Mouse (Mus musculus): ENCODE data around the gene Ceacam2. TPM values are rescaled to one million over a fixed set of nuclear protein-coding genes. Genes with fewer than 3 reads are reported as not detected.
"Not testable (repeated sequence)": the region's sequence is repeated elsewhere in the genome, so short reads cannot be mapped to it uniquely, and the experiment has no call there.

The Ceacam2 gene
- polyA plus RNA-seq, 1 experiment, result not detected

- not testable (repeated sequence) for H3K27ac ChIP-seq (replicated peaks; ENCODE audit: low read depth, low read length); H3K4me1 ChIP-seq (ENCODE audit: control insufficient read depth, insufficient read depth, insufficient read length, low read length)
These were observed 24.0 kb downstream of the Ceacam2 start for GRCm38 (mm10) chr7:25515667-25516066.

GRCm38 (mm10) chr7:25509925-25510324, 29.7 kb downstream of the Ceacam2 start:
- Histone ChIP-seq H3K4me3 (ENCODE audit: insufficient read depth, low read depth, low read length) (no peak overlapping the region), H3K4me1 (ENCODE audit: control insufficient read depth, insufficient read depth, insufficient read length, low read length) (no peaks in the 10 kb centered on the region), H3K27ac (replicated peaks; ENCODE audit: low read depth, low read length) (no peak overlapping the region)

More at GRCm38 (mm10) chr7:25515667-25516066, 24.0 kb downstream of the Ceacam2 start:
- H3K4me3 ChIP-seq (ENCODE audit: insufficient read depth, low read depth, low read length), result not testable (repeated sequence)

- H3K27ac ChIP-seq (replicated peaks; ENCODE audit: low read depth, low read length), result no peak overlapping the region
- no peak overlapping the region for H3K4me3 ChIP-seq (ENCODE audit: insufficient read depth, low read depth, low read length)
- H3K4me1 ChIP-seq (ENCODE audit: control insufficient read depth, insufficient read depth, insufficient read length, low read length), result no peaks in the 10 kb centered on the region
These were observed 45.0 kb downstream of the Ceacam2 start for GRCm38 (mm10) chr7:25494649-25495048.

GRCm38 (mm10) chr7:25490698-25491097, 49.0 kb downstream of the Ceacam2 start:
- not testable (repeated sequence) for H3K4me3 ChIP-seq (ENCODE audit: insufficient read depth, low read depth, low read length); H3K4me1 ChIP-seq (ENCODE audit: control insufficient read depth, insufficient read depth, insufficient read length, low read length); H3K27ac ChIP-seq (replicated peaks; ENCODE audit: low read depth, low read length)

GRCm38 (mm10) chr7:25489382-25489781, 50.3 kb downstream of the Ceacam2 start:
- H3K27ac ChIP-seq (replicated peaks; ENCODE audit: low read depth, low read length); H3K4me1 ChIP-seq (ENCODE audit: control insufficient read depth, insufficient read depth, insufficient read length, low read length); H3K4me3 ChIP-seq (ENCODE audit: insufficient read depth, low read depth, low read length): not testable (repeated sequence)

DNA sequence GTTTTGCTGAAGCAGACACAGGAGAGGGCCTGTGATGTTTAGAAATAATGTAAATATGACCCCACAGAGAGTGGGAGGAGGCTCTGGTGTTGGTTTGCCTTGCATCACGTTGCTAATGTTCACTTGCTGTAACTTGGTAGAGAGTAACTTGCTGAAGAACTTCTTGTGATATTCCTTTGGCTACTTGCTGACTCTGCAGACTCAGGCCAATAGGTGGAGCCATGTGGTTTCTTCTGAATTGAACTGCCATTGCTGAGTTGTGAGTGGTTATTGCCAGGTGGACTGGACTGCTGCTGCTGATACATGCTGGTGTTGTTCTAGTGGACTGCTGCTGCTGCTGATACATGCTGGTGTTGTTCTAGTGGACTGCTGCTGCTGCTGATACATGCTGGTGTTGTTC, 53.5 kb downstream of the Ceacam2 start:
- no peak overlapping the region for H3K27ac ChIP-seq (replicated peaks; ENCODE audit: low read depth, low read length)
- no peaks in the 10 kb centered on the region for H3K4me1 ChIP-seq (ENCODE audit: control insufficient read depth, insufficient read depth, insufficient read length, low read length)

DNA sequence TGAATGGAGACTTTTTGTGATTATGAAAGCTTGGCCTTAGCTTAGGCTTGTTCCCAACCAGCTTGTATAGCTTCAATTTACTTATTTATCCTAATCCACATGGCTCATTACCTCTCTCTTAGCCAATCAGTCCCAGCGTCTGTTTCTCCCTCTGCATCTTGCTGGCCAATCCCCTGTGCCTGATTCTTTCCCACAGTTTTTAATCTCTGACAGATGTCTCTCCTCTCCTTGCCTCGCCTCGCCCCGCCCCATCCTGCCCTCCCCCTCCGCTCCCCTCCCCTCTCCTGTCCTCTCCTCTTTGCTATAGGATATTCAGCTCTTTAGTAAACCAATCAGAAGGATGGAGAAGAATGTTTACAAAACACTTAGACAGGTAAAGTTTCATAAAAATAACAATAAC, 54.6 kb downstream of the Ceacam2 start:
- Histone ChIP-seq H3K4me1 (ENCODE audit: control insufficient read depth, insufficient read depth, insufficient read length, low read length) (no peaks in the 10 kb centered on the region), H3K27ac (replicated peaks; ENCODE audit: low read depth, low read length) (no peak overlapping the region)

More for the DNA sequence above, 53.5 kb downstream of the Ceacam2 start:
- no peak overlapping the region for H3K4me3 ChIP-seq (ENCODE audit: insufficient read depth, low read depth, low read length)

GRCm38 (mm10) chr7:25483133-25483735, 56.4 kb downstream of the Ceacam2 start:
- Histone ChIP-seq H3K4me3 (ENCODE audit: insufficient read depth, low read depth, low read length) (no peak overlapping the region), H3K4me1 (ENCODE audit: control insufficient read depth, insufficient read depth, insufficient read length, low read length) (no peaks in the 10 kb centered on the region), H3K27ac (replicated peaks; ENCODE audit: low read depth, low read length) (no peak overlapping the region)

More for the DNA sequence above, 54.6 kb downstream of the Ceacam2 start:
- H3K4me3 ChIP-seq (ENCODE audit: insufficient read depth, low read depth, low read length), result no peak overlapping the region

GRCm38 (mm10) chr7:25480791-25481190, 58.9 kb downstream of the Ceacam2 start:
- not testable (repeated sequence) for H3K4me3 ChIP-seq (ENCODE audit: insufficient read depth, low read depth, low read length); H3K27ac ChIP-seq (replicated peaks; ENCODE audit: low read depth, low read length); H3K4me1 ChIP-seq (ENCODE audit: control insufficient read depth, insufficient read depth, insufficient read length, low read length)

DNA sequence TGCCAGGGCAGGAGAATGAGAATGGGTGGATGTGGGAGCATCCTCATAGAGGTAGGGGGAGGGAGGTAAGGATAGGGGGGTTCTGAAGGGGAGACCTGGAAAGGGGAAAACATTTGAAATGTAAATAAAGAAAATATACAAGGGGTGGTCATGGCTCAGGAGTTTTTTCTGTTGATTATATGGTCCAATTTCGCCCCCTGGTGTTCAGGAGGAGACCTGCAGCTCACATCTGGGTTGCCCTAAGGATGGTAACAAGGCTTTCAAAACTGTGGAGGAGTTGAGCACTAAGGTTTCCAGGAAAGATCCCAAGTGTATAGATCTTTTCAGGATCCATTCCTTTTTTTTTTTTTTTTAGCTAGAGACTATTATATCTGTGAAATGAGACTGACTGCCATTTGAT, 60.2 kb downstream of the Ceacam2 start:
- Histone ChIP-seq H3K27ac (replicated peaks; ENCODE audit: low read depth, low read length) (no peak overlapping the region), H3K4me3 (ENCODE audit: insufficient read depth, low read depth, low read length) (no peak overlapping the region), H3K4me1 (ENCODE audit: control insufficient read depth, insufficient read depth, insufficient read length, low read length) (no peaks in the 10 kb centered on the region)

GRCm38 (mm10) chr7:25477752-25478093, 61.9 kb downstream of the Ceacam2 start:
- Histone ChIP-seq H3K4me3 (ENCODE audit: insufficient read depth, low read depth, low read length) (peak overlapping the region; percentile 60), H3K27ac (replicated peaks; ENCODE audit: low read depth, low read length) (peak overlapping the region; percentile 95)
- not testable (repeated sequence) for H3K4me1 ChIP-seq (ENCODE audit: control insufficient read depth, insufficient read depth, insufficient read length, low read length)

GRCm38 (mm10) chr7:25477091-25477751, 62.4 kb downstream of the Ceacam2 start, which contains the start of gene Ceacam1:
Gene Ceacam1 (minus strand): TSS chr7:25477603.
- not testable (repeated sequence) for H3K4me1 ChIP-seq (ENCODE audit: control insufficient read depth, insufficient read depth, insufficient read length, low read length)
- H3K4me3 ChIP-seq (ENCODE audit: insufficient read depth, low read depth, low read length), result peak within 1 kb of the TSS; percentile 60
- H3K27ac ChIP-seq (replicated peaks; ENCODE audit: low read depth, low read length), result peak within 1 kb of the TSS; percentile 95

- H3K4me3 ChIP-seq (ENCODE audit: insufficient read depth, low read depth, low read length); H3K27ac ChIP-seq (replicated peaks; ENCODE audit: low read depth, low read length); H3K4me1 ChIP-seq (ENCODE audit: control insufficient read depth, insufficient read depth, insufficient read length, low read length): not testable (repeated sequence)
These were observed 67.8 kb downstream of the Ceacam2 start for GRCm38 (mm10) chr7:25471821-25472220.

All from brown adipose tissue, adult 24 weeks (tissue).